In genomic region chr19:11819143-11819700, GRCm38 (mm10) we compare ENCODE assay signal across 8 mouse cellular contexts. TPM values are rescaled to one million over a fixed set of nuclear protein-coding genes. Genes with fewer than 3 reads are reported as not detected.
A peak's percentile ranks its signal among the peaks of the same experiment; 100 is the strongest.
DNase-seq lines count a peak whose midpoint lies in the region; ATAC-seq and TF ChIP-seq lines count a peak whose summit lies in the region.

Stx3 (minus strand) TSS chr19:11819403.

- H3K4me1 ChIP-seq in erythroblast, embryonic 14.5 days (ENCODE audit: control insufficient read depth), result no peaks in the 10 kb centered on the region; the same call in 1 of the 2 replicates
- H3K4me1 ChIP-seq in spleen, adult 2 months (ENCODE audit: control insufficient read depth, insufficient read depth, insufficient read length), result peaks cover 5% of the 10 kb centered on the region
- H3K4me1 ChIP-seq in hindbrain, embryonic 12.5 days, result peaks cover 15% of the 10 kb centered on the region; the same call in 1 of the 2 replicates
- H3K4me1 ChIP-seq in liver, embryonic 14.5 days (replicated peaks; ENCODE audit: control insufficient read depth in 2 of 2, insufficient read depth in 2 of 2, low read length in 1 of 2), result peaks cover 0 to 4% of the 10 kb centered on the region in 2 experiments; a peak in 1 of 4 replicates
- 0 out of 2 replicates have a peak, but pooled peaks cover 2% of the 10 kb centered on the region for H3K4me1 ChIP-seq in stomach, postnatal 0 days (replicated peaks; ENCODE audit: control insufficient read depth, insufficient read depth)

- peak within 1 kb of the TSS; percentile 88 for H3K4me2 ChIP-seq in hindbrain, embryonic 12.5 days (replicated peaks)
- H3K4me2 ChIP-seq in liver, embryonic 14.5 days (ENCODE audit: low read depth), result peak within 1 kb of the TSS; percentile 63
- peak within 1 kb of the TSS; percentile 90 for H3K4me2 ChIP-seq in stomach, postnatal 0 days (replicated peaks; ENCODE audit: low read depth)

- no peak for TF ChIP-seq CTCF in spleen, adult 2 months (IDR thresholded peaks at IDR 0.05; ENCODE audit: extremely low read depth, insufficient read depth, insufficient read length, insufficient replicate concordance)
- TF ChIP-seq CTCF in liver, embryonic 14.5 days (IDR thresholded peaks at IDR 0.05; ENCODE audit: low read depth), result no peak
- TF ChIP-seq CTCF in stomach, postnatal 0 days (IDR thresholded peaks at IDR 0.05; ENCODE audit: low read depth), result no peak

- DNase-seq in spleen, adult 2 months (ENCODE audit: low read depth in 1 of 2, low spot score in 2 of 2), result no peak
- DNase-seq in spleen, postnatal 4 days (ENCODE audit: low spot score in 2 of 2), result no peak
- no peak for DNase-seq in liver, embryonic 14.5 days (ENCODE audit: low read depth in 3 of 3, low spot score in 3 of 3)
- DNase-seq in stomach, postnatal 0 days (ENCODE audit: low spot score), result no peak
- DNase-seq in gastrocnemius, postnatal 36 days, result no peak

- H3K9me3 ChIP-seq in erythroblast, embryonic 14.5 days (ENCODE audit: control insufficient read depth, low read length), result no peaks in the 10 kb centered on the region
- H3K9me3 ChIP-seq in hindbrain, embryonic 12.5 days (replicated peaks), result no peaks in the 10 kb centered on the region
- H3K9me3 ChIP-seq in liver, embryonic 14.5 days (ENCODE audit: control insufficient read depth, low read length), result no peaks in the 10 kb centered on the region
- H3K9me3 ChIP-seq in stomach, postnatal 0 days (ENCODE audit: control insufficient read depth, low read length), result no peaks in the 10 kb centered on the region

- peak within 1 kb of the TSS; percentile 25; the same call in 1 of the 2 replicates for H3K27ac ChIP-seq in spleen, adult 2 months (ENCODE audit: insufficient read depth, low read length)
- H3K27ac ChIP-seq in hindbrain, embryonic 12.5 days, result no peak within 1 kb of the TSS
- H3K27ac ChIP-seq in liver, embryonic 14.5 days, result no peak within 1 kb of the TSS
- peak within 1 kb of the TSS; percentile 95 for H3K27ac ChIP-seq in stomach, postnatal 0 days (replicated peaks)

- no peak for TF ChIP-seq EP300 in liver, embryonic 14.5 days (IDR thresholded peaks at IDR 0.05; ENCODE audit: low read depth)
- TF ChIP-seq EP300 in stomach, postnatal 0 days (optimal IDR thresholded peaks at IDR 0.05), result no peak

- peak within 1 kb of the TSS; percentile 33 for H3K4me3 ChIP-seq in erythroblast, embryonic 14.5 days (replicated peaks)
- peak within 1 kb of the TSS; percentile 59 for H3K4me3 ChIP-seq in spleen, adult 2 months (ENCODE audit: extremely low read depth, insufficient read depth, insufficient read length)
- peak within 1 kb of the TSS; percentile 74 for H3K4me3 ChIP-seq in hindbrain, embryonic 12.5 days
- H3K4me3 ChIP-seq in liver, embryonic 14.5 days (ENCODE audit: insufficient read depth in 1 of 2, low read depth in 2 of 2, low read length in 2 of 2), result peak within 1 kb of the TSS; percentile 24 to 55
- H3K4me3 ChIP-seq in stomach, postnatal 0 days (ENCODE audit: low read depth, low read length), result peak within 1 kb of the TSS; percentile 87

- WGBS in spleen, adult 2 months, result 1% methylated on average over 20 of the region's 20 CpGs
- WGBS in hindbrain, embryonic 12.5 days, result under 1% methylated on average over 20 of the region's 20 CpGs
- 2% methylated on average over 20 of the region's 20 CpGs for WGBS in liver, embryonic 14.5 days (ENCODE audit: insufficient replicate concordance)
- under 1% methylated on average over 20 of the region's 20 CpGs for WGBS in stomach, postnatal 0 days

- no peaks in the 10 kb centered on the region for H3K36me3 ChIP-seq in erythroblast, embryonic 14.5 days (ENCODE audit: control insufficient read depth)
- no peaks in the 10 kb centered on the region for H3K36me3 ChIP-seq in spleen, adult 2 months (ENCODE audit: control insufficient read depth, insufficient read depth, low read length)
- no peaks in the 10 kb centered on the region for H3K36me3 ChIP-seq in hindbrain, embryonic 12.5 days
- no peaks in the 10 kb centered on the region for H3K36me3 ChIP-seq in liver, embryonic 14.5 days (replicated peaks; ENCODE audit: control insufficient read depth, insufficient read depth, low read depth)
- H3K36me3 ChIP-seq in stomach, postnatal 0 days (ENCODE audit: control insufficient read depth, insufficient read depth, low read length), result no peaks in the 10 kb centered on the region

- peak within 1 kb of the TSS; percentile 61 for H3K9ac ChIP-seq in hindbrain, embryonic 12.5 days
- no peak within 1 kb of the TSS for H3K9ac ChIP-seq in liver, embryonic 14.5 days (replicated peaks)
- peak within 1 kb of the TSS; percentile 89 for H3K9ac ChIP-seq in stomach, postnatal 0 days (ENCODE audit: low read length)

- peaks cover 60% of the 10 kb centered on the region for H3K27me3 ChIP-seq in erythroblast, embryonic 14.5 days (ENCODE audit: control insufficient read depth)
- peaks cover 13% of the 10 kb centered on the region for H3K27me3 ChIP-seq in spleen, adult 2 months (ENCODE audit: control insufficient read depth, insufficient read depth, low read length)
- peaks cover 44% of the 10 kb centered on the region for H3K27me3 ChIP-seq in hindbrain, embryonic 12.5 days
- peaks cover 43% of the 10 kb centered on the region for H3K27me3 ChIP-seq in liver, embryonic 14.5 days (ENCODE audit: control insufficient read depth, insufficient read depth, low read length)
- H3K27me3 ChIP-seq in stomach, postnatal 0 days (ENCODE audit: control insufficient read depth, insufficient read depth, low read length), result no peaks in the 10 kb centered on the region

- ATAC-seq in erythroblast, adult 5-6 weeks (replicated peaks; ENCODE audit: low FRiP score, poor library complexity, severe bottlenecking), result no peak
- ATAC-seq in hindbrain, embryonic 12.5 days (ENCODE audit: low FRiP score), result peak; percentile 17
- ATAC-seq in liver, embryonic 14.5 days (ENCODE audit: insufficient read depth), result no peak
- ATAC-seq in stomach, postnatal 0 days (ENCODE audit: low FRiP score, low TSS enrichment), result no peak

- intact Hi-C loops in gastrocnemius, postnatal 36 days (cut with DNase I), result loop anchor here (5.0 kb wide), 1 partner anchor 42 kb away; no protein-coding TSS in a partner anchor

- TF ChIP-seq POLR2A in spleen, adult 2 months (IDR thresholded peaks at IDR 0.05; ENCODE audit: low read depth, low read length), result no peak

RNA-seq across cellular contexts. Expression of gene Stx3, which starts in this region (rescaled TPM):
- not detected in 2 replicates for polyA plus RNA-seq in erythroblast, embryonic 14.5 days (2012)
- 0.19 and 3.6 TPM in 2 replicates for total RNA-seq in erythroblast, adult 5-6 weeks (2015; ENCODE audit: low replicate concordance)
- total RNA-seq in erythroblast, adult 5-6 weeks (2017; ENCODE audit: low replicate concordance), result 3.9 and 4.5 TPM in 2 replicates
- polyA plus RNA-seq in spleen, adult 2 months (2012; rRNA removed), result 1.9 and 2.0 TPM in 2 replicates
- 8.6 TPM in 2 replicates for polyA plus RNA-seq in hindbrain, embryonic 12.5 days (2016; fragmentation: Nextera tagmentation; extraction: Ambion mirVana)
- 0.39 and 0.78 TPM in 2 replicates for polyA plus RNA-seq in liver, embryonic 14.5 days (2012; rRNA removed)
- polyA plus RNA-seq in liver, embryonic 14.5 days (2014; fragmentation: Nextera tagmentation; extraction: Ambion mirVana), result 2.1 and 2.6 TPM in 2 replicates
- polyA plus RNA-seq in stomach, postnatal 0 days (2015; fragmentation: Nextera tagmentation; extraction: Ambion mirVana), result 17.9 and 18.7 TPM in 2 replicates
- total RNA-seq in gastrocnemius, postnatal 36 days (2021), result 1 to 10 TPM; 1.4 to 2.7 TPM

Comparison
In these comparisons a context has a peak if more than half of its experiments do, and no peak if none do; other contexts are left out.
1. H3K4me3 ChIP-seq: peak in every context shown above with its lines; median percentile 87 in stomach, postnatal 0 days; 74 in hindbrain, embryonic 12.5 days; 59 in spleen, adult 2 months; 40 in liver, embryonic 14.5 days; 33 in erythroblast, embryonic 14.5 days.
2. H3K27ac ChIP-seq: peak in spleen, adult 2 months (single experiment) and stomach, postnatal 0 days (single experiment); none in hindbrain, embryonic 12.5 days (single experiment) and liver, embryonic 14.5 days (single experiment).
3. Peak in every context shown above with its lines, with median percentiles within 50 percentile points of each other: H3K4me2 ChIP-seq.